20 mouse cellular contexts compared by ENCODE assay signal in genomic region chr4:75857769-75858408, GRCm38 (mm10).
DNase-seq lines count a peak whose midpoint lies in the region; ATAC-seq and TF ChIP-seq lines count a peak whose summit lies in the region.
"Had no signal": no experiment of that assay in that cellular context is flagged by ENCODE, and none has a peak within 500 bp of the region (broad histone marks: within the 10 kb centered on the region; RNA-seq: fewer than 3 reads in every experiment).

No protein-coding gene starts in this region.

- H3K4me3 ChIP-seq in forebrain, postnatal 0 days (ENCODE audit: low read depth, low read length) = no peak overlapping the region
- no peak overlapping the region for H3K4me3 ChIP-seq in forebrain, embryonic 15.5 days
- H3K4me3 ChIP-seq in hindbrain, embryonic 13.5 days = no peak overlapping the region
- no peak overlapping the region for H3K4me3 ChIP-seq in midbrain, embryonic 14.5 days (replicated peaks; ENCODE audit: low read depth, low read length)
- H3K4me3 ChIP-seq in layer of hippocampus, adult 2 months = no peak overlapping the region
- H3K4me3 ChIP-seq: erythroblast, embryonic 14.5 days; heart, embryonic 12.5 days; myocyte had no signal

- 0 out of 2 replicates have a peak, but pooled peaks cover 6% of the 10 kb centered on the region for H3K4me1 ChIP-seq in forebrain, postnatal 0 days (ENCODE audit: insufficient read depth)
- no peaks in the 10 kb centered on the region for H3K4me1 ChIP-seq in forebrain, embryonic 15.5 days
- peaks cover 13% of the 10 kb centered on the region for H3K4me1 ChIP-seq in hindbrain, embryonic 13.5 days (replicated peaks)
- H3K4me1 ChIP-seq in midbrain, embryonic 14.5 days (ENCODE audit: control insufficient read depth, insufficient read depth, low read length) = peaks cover 5% of the 10 kb centered on the region; the same call in 1 of the 2 replicates
- H3K4me1 ChIP-seq: heart, embryonic 12.5 days had no signal

- WGBS in forebrain, postnatal 0 days = 53% methylated on average over 2 of the region's 2 CpGs
- WGBS in forebrain, embryonic 15.5 days = 69% methylated on average over 2 of the region's 2 CpGs
- 39% methylated on average over 2 of the region's 2 CpGs for WGBS in hindbrain, embryonic 13.5 days
- 57% methylated on average over 2 of the region's 2 CpGs for whole genome bisulfite sequencing in midbrain, embryonic 14.5 days

- intact Hi-C loops in left cerebral cortex, postnatal 14 days (cut with DNase I) = no loop called here

- no peaks in the 10 kb centered on the region for H3K9me3 ChIP-seq in forebrain, postnatal 0 days (ENCODE audit: low read length)
- H3K9me3 ChIP-seq in forebrain, embryonic 15.5 days = no peaks in the 10 kb centered on the region
- H3K9me3 ChIP-seq in hindbrain, embryonic 13.5 days = no peaks in the 10 kb centered on the region
- no peaks in the 10 kb centered on the region for H3K9me3 ChIP-seq in midbrain, embryonic 14.5 days (ENCODE audit: control insufficient read depth, low read length)
- H3K9me3 ChIP-seq: heart, embryonic 12.5 days had no signal

- H3K9ac ChIP-seq in forebrain, postnatal 0 days = no peak overlapping the region
- H3K9ac ChIP-seq in forebrain, embryonic 15.5 days (replicated peaks) = no peak overlapping the region
- no peak overlapping the region for H3K9ac ChIP-seq in hindbrain, embryonic 13.5 days
- H3K9ac ChIP-seq in midbrain, embryonic 14.5 days (replicated peaks; ENCODE audit: low read length) = no peak overlapping the region
- H3K9ac ChIP-seq: heart, embryonic 12.5 days had no signal

- no peak overlapping the region for H3K27ac ChIP-seq in forebrain, postnatal 0 days (ENCODE audit: low read depth, low read length)
- no peak overlapping the region for H3K27ac ChIP-seq in forebrain, embryonic 15.5 days (replicated peaks)
- no peak overlapping the region for H3K27ac ChIP-seq in hindbrain, embryonic 13.5 days
- H3K27ac ChIP-seq in midbrain, embryonic 14.5 days (replicated peaks; ENCODE audit: low read depth, low read length) = no peak overlapping the region
- no peak overlapping the region for H3K27ac ChIP-seq in layer of hippocampus, adult 2 months
- H3K27ac ChIP-seq: macrophage had no signal

- no peak overlapping the region for H3K4me2 ChIP-seq in forebrain, postnatal 0 days (ENCODE audit: low read depth)
- no peak overlapping the region for H3K4me2 ChIP-seq in forebrain, embryonic 15.5 days (replicated peaks)
- H3K4me2 ChIP-seq in hindbrain, embryonic 13.5 days = no peak overlapping the region
- H3K4me2 ChIP-seq in midbrain, embryonic 14.5 days (ENCODE audit: low read length) = no peak overlapping the region
- H3K4me2 ChIP-seq: heart, embryonic 12.5 days had no signal

- no peaks in the 10 kb centered on the region for H3K27me3 ChIP-seq in forebrain, postnatal 0 days (ENCODE audit: insufficient read depth, low read length)
- no peaks in the 10 kb centered on the region for H3K27me3 ChIP-seq in forebrain, embryonic 15.5 days
- H3K27me3 ChIP-seq in hindbrain, embryonic 13.5 days = no peaks in the 10 kb centered on the region
- H3K27me3 ChIP-seq in midbrain, embryonic 14.5 days (ENCODE audit: control insufficient read depth, insufficient read depth, low read length) = no peaks in the 10 kb centered on the region
- H3K27me3 ChIP-seq: heart, embryonic 12.5 days had no signal

- no peaks in the 10 kb centered on the region for H3K36me3 ChIP-seq in forebrain, postnatal 0 days (ENCODE audit: insufficient read depth)
- no peaks in the 10 kb centered on the region for H3K36me3 ChIP-seq in forebrain, embryonic 15.5 days
- H3K36me3 ChIP-seq in hindbrain, embryonic 13.5 days = no peaks in the 10 kb centered on the region
- no peaks in the 10 kb centered on the region for H3K36me3 ChIP-seq in midbrain, embryonic 14.5 days (ENCODE audit: control insufficient read depth, insufficient read depth, low read length)
- H3K36me3 ChIP-seq: heart, embryonic 12.5 days had no signal

- ATAC-seq in forebrain, postnatal 0 days = peak; percentile 53
- ATAC-seq in forebrain, embryonic 15.5 days (replicated peaks) = no peak; the same call in 1 of the 2 replicates
- ATAC-seq in hindbrain, embryonic 13.5 days (ENCODE audit: low FRiP score) = peak; percentile 62; the same call in 1 of the 2 replicates
- ATAC-seq in midbrain, embryonic 14.5 days (ENCODE audit: low FRiP score, low TSS enrichment) = no peak; the same call in 1 of the 2 replicates
- ATAC-seq: intestine, postnatal 0 days; Patski had no signal

- TF ChIP-seq CTCF in forebrain, postnatal 0 days (IDR thresholded peaks at IDR 0.05; ENCODE audit: low read depth) = no peak
- no peak for TF ChIP-seq CTCF in layer of hippocampus, adult 2 months (conservative IDR thresholded peaks at IDR 0.05)

- peak; percentile 6 for DNase-seq in forebrain, postnatal 0 days
- DNase-seq in R1 (ENCODE audit: low read depth, low spot score) = peak; percentile 8
- peak; percentile 64 for DNase-seq in midbrain, embryonic 14.5 days
- DNase-seq in gastrocnemius, postnatal 25 days = no peak
- DNase-seq in layer of hippocampus, adult 2 months (ENCODE audit: low spot score in 2 of 2) = no peak
- DNase-seq in left cerebral cortex, postnatal 14 days (ENCODE audit: low spot score in 2 of 2) = no peak
- DNase-seq: cerebellum, adult 11-12 months; gastrocnemius, postnatal 36 days; heart, postnatal 36 days; kidney, postnatal 10 days; liver; right cerebral cortex, postnatal 4 days had no signal

Comparison
In these comparisons a context has a peak if more than half of its experiments do, and no peak if none do; other contexts are left out.
1. ATAC-seq: peak in forebrain, postnatal 0 days (single experiment) and hindbrain, embryonic 13.5 days (single experiment); none in forebrain, embryonic 15.5 days (single experiment) and midbrain, embryonic 14.5 days (single experiment).
2. DNase-seq: peak in forebrain, postnatal 0 days (single experiment), R1 (single experiment) and midbrain, embryonic 14.5 days (single experiment); none in gastrocnemius, postnatal 25 days (single experiment), layer of hippocampus, adult 2 months (0 of 2) and left cerebral cortex, postnatal 14 days (0 of 2).